Mouse (Mus musculus) spleen, postnatal 4 days (tissue): Measurements from ENCODE around the gene Iqcg.
"Not testable (repeated sequence)": the region's sequence is repeated elsewhere in the genome, so short reads cannot be mapped to it uniquely, and the experiment has no call there.

ENCODE experiments used
- DNase-seq, 2 experiments: peaks; one replicate each; pipeline ENCODE4 v3.0.0; 2022; ENCODE audit warnings: low spot score in 2 of 2

The Iqcg gene

DNA sequence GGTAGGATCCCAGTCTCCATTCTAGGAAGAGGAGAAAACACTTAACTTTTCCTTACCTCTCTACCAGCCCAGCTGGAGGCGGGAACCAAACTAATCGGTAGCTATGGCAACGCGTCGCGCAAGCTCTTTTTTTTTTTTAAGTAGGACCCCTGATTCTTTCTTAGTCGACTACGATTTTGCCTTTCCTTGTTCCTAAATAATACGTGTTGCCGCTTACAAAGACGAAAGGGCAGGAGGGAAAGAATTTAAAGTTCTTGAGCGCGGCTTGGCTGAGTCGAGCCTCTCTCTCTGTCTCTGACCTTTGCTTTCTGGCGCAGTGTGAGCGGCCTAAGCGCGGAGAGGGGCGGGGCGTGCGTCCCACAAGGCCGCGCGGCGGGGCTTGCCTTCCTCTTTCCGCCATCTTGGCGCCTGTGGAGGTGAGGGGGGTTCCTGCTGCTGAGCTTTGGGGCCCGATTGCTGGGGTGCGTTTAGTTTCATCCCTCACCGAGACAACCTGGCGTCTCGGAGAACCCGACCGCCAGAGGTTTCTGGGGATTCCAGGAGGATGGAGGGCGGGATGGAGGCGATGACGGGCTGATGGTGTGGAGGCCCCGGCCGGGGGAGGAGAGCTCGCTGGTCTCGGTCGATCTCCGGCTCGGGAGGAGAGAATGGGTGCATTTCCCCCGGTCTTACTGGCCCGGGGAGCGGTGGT, at the start of gene Iqcg, which contains the start of gene Rpl35a:
Iqcg (minus strand) TSS at position 124 of the 691 bp plus-strand sequence.
Rpl35a (plus strand) TSS at position 359 of the 691 bp plus-strand sequence.
- peak; percentile 87 to 95 for DNase-seq

DNA sequence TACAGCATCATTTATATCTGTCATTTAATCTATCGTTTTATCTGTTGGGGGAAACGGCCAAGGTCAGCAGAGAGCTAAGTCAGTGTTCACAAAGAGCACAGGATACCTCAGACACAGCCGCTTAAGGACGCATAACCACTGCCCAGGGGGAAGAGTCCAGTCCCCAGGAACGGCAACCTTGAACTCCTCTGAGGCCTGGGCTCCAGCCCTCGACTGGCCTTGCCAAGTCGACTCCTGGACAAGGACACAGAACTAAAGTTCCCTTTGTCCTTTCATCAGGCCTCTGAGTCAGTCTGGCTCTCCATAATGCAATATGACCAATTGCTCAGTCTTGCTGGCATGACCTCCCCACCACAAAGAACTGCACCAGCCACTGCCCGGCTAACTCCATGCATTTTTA, 29.6 kb upstream of the Iqcg start:
- DNase-seq = no peak

DNA sequence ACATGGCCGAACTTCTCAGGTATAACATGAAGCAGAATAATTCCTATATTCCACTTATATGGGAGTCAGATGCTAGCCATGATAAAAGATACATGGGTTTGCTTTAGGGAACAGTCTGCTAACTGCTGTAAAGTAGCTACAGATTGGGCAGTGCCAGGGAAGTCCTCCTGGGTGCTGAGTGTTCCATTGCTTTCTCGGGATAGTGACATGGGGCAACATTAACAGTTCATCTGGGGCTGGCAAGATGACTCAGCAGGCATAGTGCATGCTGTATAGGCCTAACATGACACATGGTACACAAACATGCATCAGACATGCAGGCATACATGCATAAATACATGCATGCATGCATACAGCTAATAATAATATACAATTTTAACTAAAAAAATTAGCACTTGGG, 28.0 kb upstream of the Iqcg start:
- no peak for DNase-seq

DNA sequence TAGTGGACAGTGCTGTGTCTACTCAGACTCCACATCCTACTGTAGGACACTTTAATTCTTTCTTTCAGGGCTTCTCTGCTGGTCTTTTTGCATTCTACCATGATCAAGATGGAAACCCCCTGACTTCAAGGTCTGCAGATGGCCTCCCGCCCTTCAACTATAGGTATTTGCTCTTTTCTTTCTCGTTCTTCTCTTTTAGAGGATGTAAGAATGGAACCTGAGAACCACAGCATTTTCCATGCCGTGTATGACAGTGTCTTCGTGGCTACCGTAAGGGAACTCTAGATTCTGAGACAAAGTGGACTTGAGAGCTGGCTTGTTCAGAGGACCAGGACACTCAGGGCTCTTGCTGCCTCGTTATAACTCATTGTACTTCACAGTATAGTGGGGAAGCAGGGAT, 26.9 kb upstream of the Iqcg start:
- DNase-seq = no peak

DNA sequence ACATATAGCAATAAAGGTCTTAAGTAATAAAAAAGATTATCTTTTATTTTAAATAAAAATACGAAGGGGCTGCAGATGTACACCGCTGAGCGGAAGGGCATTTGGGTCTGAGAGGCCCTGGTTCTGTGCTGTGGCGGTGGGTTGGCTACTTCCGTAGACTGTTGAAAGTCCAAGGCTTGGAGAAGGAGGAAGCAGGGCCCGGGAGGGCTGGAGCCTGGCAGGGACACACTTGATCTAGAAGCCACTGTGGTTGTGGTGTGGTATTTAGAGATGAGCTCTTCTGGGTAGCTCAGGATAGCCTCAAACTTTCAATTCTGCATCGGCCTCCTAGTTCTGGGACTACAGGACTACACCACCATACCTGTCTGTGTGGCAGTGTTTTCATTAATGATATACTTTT, 24.0 kb upstream of the Iqcg start:
- no peak for DNase-seq

DNA sequence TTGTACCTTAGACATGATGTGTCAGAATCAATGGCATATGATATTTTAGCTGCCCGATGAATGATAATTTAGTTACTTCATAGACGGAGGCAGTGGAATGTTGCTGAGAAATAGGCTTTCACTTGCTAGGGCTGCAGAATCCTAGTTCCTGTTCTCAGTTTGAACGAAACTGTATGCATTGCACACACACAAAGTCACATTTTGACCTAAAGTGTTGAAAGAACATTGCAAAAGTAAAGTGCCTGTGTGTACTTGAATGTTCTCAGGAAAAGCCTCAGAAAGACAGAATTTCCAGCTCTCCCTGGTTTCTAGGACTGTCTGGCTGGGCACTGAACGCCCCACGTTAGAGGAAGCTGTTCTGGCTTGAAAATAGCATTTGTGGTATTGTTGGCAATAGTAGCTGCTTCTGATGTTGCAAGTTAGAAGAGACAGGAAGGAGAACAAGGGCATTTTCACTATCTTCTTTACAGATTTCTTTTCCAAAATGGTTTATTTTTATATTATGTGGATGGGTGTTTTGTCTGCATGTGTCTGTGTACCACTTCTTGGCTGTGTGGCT, 21.1 kb upstream of the Iqcg start:
- no peak for DNase-seq

DNA sequence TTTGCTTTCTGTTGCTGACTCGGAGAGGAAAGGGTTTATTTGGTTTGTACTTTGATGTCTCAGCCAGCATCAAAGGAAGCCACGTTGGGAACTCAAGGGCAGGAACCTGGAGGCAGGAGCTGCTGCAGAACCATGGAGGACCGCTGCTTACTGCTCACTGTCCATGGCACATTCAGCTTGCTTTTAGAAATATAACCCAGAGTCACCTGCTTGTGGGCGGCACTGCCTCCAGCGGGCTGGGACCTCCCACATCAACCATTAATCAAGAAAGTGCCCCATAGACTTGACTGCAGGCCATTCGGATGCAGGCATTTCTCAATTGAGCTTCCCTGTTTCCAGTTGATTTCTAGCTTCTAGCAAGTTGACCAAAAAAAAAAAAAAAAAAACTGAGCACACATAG, 20.1 kb upstream of the Iqcg start:
- no peak for DNase-seq

DNA sequence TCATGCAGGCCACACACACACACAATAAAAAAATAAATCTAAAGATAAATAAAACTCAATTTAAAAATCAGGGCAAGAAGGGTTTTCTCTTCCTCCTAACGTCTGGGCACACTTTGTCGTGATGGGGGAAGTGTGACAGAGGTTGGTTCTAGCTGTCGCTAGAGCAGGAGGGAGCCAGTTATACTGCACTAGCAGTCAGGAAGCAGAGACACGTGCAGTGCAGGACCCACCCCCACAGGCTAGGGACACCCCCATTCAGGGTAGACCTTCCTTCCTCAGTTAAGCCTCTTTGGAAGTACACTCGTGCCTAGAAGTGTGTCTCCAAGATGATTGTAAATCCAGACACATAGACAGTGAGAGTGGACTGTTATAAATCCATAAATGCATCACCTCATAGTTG, 18.9 kb upstream of the Iqcg start:
- no peak for DNase-seq

DNA sequence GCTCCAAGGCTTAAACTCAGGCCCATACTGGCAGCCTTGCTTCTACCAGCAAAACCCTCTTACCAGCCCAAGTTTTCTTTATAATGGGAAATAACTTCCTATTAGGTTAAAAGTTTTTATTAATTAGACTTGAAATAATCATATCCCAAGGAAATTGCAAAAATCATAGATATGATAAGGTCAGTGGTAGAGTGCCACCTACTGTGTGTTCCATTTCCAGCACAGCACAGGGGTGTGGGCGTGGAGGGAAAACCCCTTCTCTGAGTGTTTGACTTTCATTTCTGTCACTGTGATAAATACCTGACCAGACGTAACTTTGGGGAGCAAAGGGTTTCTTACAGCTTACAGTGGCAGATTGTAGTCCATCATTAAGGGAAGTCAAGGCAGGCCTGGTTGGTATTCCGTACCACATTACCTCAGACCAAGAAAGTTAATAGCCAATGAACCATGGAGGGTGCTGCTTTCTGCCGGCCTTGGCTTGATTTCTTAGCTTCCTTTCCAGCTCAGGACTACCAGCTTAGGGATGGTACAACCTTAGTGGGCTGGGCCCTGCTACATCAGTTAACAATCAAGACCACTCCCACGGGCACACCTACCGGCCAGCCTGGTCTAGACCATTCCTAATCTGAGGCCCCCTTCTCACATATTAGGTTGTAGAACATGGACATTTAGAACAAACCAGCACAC, 17.0 kb upstream of the Iqcg start:
- DNase-seq = no peak

DNA sequence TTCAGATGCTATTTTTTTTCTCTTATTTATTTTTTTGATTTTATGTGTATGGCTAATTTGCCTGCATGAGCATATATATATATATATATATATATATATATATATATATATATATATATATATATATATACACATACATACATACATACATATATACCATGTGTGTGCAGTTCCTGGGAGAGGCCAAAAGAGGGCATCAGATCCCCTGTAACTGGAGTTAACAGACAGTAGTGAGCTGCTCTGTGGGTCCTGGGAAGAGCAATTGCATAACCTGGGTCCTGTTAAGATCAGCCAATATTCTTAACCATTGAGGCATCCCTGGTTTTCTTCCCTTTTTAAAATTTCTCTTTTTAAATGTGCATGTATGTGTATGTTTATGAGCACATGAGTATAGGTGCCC, 14.9 kb upstream of the Iqcg start:
- no peak for DNase-seq

DNA sequence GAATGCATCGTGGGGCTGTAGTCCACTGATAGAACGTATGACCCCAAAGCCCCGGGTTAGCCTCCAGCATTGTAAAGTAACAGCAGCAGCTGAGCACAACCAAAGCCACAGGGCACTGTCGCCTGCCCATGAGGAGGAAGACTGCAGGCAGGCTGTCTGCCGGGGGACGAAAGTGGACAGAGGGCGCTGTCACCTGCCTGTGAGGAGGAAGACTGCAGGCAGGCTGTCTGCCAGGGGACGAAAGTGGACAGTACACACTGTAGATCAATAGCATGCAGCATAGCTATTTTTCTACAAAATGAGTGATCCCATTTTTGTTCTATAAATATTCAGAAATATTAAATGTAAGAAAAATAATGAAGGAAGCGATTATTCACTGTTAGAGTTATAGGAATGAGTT, 8.6 kb upstream of the Iqcg start:
- DNase-seq = no peak

DNA sequence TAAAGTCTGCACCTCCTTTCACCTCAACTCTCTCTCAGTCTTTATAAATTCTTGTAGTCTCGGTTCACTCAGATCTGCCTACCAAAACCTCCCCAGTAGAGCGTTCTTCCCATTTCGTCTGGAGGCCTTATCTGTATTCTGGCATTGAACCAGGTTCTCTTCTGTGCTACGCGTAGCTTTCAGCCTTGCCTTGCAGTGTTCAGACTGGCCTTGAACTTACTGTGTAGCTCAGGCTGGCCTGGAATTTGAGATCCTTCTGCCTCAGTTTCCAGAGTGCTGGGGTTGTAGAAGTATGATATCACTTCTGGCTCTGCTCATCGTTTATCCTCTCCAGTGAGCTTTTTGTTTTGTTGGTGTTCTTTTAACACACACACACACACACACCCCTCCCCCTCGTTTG, 7.2 kb upstream of the Iqcg start:
- DNase-seq = no peak

DNA sequence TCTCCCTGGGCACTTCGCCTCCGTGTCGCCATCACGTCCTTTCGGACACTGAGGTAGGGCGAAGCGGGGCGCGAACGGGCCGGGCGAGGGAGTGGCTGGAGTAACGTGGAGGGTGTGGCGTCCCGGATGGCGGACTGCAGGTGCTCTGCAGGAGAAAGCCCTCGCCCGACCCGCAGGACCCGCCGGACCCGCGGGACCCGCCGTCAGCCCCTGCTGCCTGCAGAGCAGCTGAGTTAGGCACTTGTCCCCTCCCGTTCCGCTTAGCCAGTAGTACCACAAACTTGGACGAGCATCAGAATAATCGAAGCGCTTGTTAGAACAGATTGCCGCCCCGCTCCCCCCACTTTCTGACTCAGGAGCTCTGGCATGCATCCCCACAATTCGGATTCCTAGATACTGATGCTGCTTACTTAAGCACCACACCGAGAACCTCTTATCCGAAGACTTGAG, 6.7 kb upstream of the Iqcg start:
- peak in 1 of 2 experiments; percentile 86 for DNase-seq

DNA sequence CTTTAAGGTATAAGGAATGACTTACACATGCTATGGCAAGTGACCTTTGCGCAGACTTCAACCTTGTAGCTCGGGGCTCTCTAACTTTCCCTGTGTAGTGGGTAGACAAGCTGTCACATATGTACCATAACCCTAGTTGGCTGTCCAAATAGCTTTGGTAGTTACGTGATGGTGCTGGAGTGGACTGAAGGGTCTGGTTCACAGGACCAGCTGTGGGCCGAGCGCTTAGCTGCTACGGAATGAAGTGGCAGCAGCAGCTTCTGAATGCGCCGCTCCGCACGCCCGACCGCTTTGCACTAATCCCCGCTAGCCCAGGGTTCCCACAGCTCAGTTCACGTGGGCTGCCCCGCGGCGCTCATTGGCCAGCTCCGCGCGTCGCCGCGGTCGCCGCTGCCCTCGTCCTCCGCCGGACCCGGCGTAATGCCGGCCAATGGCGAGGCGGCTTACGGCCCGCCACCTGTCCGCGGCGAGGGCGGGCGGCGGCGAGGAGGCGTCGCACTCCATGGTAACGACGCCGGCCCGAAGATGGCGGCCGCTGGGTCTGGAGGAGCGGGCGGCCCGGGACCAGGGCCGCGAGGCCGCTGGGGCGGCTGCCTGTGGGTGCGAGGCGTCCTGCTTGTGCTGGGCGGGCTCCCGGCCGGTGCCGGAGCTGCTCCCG, 6.1 kb upstream of the Iqcg start, which contains the start of gene Lmln:
Lmln (plus strand) TSS at position 498 of the 658 bp plus-strand sequence.
- peak; percentile 87 to 92 for DNase-seq

DNA sequence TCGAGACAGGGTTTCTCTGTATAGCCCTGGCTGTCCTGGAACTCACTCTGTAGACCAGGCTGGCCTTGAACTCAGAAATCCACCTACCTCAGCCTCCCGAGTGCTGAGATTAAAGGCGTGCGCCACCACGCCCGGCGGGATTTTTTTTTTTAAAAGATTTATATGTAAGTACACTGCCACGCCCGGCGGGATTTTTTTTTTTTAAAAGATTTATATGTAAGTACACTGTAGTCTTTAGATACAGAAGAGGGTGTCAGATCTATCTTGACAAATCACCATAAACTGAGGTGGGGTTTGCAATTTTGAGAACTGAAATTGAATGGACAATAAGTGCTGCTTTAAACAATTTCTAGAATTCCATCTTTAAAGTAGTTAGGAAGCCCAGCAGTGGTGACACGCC, 5.4 kb upstream of the Iqcg start:
- no peak for DNase-seq

DNA sequence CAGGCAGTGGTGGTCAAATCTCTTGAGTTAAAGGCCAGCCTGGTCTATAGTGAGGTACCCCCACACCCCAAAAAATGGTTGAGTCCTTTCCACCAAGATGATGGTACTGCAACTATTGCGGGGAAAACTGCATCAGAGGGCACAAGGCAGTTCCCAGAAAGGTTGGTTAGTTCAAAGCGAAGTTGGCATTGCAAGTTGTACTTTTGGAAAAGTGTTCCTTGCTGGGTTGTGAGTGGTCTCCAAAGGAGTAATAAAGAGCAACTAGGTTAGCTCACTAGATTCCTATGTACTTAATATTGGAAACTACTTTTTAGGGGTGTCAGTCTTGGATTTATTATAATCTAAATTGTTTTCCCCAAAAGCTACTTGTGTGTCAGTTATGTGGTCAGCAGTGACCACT, 4.9 kb upstream of the Iqcg start:
- DNase-seq = no peak

DNA sequence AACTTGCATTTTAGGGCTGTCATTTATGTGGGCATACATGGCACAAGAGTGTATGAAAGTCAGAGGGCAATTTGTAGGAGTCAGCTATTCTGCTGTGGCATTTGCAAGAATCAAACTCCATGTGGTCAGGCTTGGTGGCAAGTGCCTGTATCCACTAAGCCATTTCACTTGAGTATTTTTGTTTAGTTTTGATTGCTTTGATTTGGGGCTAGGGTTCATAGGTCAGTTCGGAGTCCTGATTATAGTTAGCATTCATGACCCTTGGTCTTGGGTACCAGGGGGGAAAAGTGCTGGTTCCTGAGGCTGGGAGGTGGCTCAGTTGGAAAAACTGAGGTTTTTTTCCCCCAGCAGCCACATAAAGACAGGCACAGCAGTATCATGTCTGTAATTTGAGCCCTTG, 3.5 kb upstream of the Iqcg start:
- DNase-seq = no peak

DNA sequence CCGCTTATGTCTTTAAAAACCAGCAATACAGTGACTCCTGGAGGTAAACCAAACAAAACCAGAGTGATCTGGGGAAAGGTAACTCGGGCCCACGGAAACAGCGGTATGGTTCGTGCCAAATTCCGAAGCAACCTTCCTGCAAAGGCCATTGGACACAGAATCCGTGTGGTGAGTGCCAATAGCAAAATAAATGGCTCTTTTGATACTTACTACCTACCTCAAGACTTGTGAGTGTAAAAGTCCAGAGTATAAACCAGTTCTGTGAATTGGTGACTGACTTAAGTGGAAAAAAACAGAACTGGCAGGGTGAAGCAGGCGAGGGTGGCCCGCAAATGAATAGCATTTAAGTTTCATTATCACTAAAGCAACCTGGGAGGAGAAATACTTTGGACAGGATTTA, 2.6 kb upstream of the Iqcg start:
- DNase-seq = not testable (repeated sequence)

DNA sequence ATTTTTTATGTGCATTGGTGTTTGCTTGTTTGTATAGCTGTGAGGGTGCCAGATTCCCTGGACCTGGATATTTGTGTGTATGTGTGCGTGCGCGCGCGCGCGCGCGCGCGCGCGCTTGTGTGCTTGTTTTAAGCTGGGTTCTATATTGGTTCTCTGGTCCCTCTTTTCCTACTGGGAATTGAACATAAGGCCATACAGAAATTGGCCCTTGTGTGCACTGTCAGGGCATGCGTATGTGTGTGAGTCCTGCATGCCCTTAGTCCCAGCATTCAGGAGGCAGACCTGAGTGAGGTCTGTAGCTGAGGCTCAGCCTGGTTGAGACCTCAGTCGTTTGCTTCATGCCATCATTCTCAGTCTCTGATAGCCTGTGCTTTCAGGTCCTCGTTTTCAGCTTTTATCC, 2.0 kb upstream of the Iqcg start:
- DNase-seq = no peak

DNA sequence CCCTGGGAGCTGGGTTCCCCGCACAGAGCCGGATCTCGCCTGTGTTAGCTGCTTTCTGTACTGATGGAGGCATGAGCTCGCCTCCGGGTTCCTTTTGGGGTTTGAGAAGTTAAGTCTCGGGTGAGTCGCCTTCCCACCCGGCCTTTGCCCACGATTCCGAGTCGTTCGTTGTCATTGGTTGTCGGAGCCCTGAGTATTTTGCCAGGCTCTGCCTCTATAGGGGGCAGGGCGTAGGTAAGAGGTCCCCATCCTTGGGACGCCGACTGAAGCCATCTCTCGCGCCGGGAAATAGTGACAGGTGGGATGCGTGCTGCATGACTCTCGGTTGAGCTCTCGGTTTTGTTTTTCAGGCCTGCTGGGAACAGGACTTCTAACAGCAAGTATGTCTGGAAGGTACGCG, 768 bp upstream of the Iqcg start:
- DNase-seq = no peak

DNA sequence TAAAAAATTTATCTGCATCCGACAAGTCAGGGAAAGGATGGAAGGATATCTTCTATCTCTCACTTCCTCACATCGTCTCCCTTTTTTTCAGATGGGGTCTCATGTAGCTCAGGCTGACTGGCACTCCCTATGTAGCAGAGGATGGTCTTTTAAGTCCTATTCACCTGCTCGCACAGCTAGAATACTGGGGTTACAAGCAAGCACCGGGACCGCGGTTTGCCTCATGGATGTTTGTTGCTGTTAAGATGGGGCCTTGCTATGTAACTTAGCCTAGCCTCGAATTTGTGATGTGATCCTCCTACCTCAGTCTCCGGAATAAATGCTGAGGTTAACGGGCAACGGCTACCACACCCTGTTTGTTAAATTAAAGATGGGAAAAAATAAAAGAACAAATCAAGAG, 363 bp downstream of the Iqcg start:
- no peak for DNase-seq

DNA sequence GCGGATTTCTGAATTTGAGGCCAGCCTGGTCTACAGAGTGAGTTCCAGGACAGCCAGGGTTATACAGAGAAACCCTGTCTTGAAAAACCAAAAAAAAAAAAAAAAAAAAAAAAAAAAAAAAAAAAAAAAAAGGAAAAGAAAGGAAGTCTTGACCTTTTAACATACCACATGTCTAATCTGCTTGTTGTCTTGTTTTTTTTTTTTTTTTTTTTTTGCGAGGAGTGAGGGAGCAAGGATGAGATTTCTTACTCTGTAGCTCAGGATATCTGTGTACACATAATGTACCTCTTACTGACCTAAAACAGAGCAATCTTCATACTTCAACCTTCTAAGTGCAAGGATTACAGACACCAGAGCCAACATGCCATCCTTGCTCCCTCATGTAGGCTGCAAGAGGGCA, 1.1 kb downstream of the Iqcg start:
- DNase-seq = not testable (repeated sequence)

DNA sequence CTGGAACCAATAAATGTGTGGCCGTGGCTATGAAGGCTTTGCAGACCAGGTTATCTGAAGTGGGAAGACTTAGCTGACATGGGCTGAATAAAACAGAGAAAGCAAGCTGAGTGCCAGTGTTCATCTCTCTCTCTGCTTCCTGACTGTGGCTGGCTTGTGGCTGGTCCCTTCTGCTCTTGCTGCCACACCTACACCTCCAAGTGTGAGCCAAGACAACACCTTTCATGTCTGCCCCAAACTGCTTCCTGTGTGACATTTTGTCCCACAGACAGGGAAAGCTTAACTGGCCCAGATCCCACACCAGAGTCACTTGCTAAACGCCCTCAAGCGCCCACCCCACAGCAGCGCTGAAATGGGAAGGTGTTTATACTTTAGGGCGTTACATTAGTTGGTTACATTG, 2.9 kb downstream of the Iqcg start:
- no peak for DNase-seq
